14 mouse cellular contexts compared by ENCODE assay signal in genomic region chr14:104567350-104568001, GRCm38 (mm10). TPM values are rescaled to one million over a fixed set of nuclear protein-coding genes. Genes with fewer than 3 reads are reported as not detected.
A peak's percentile ranks its signal among the peaks of the same experiment; 100 is the strongest.
DNase-seq lines count a peak whose midpoint lies in the region; ATAC-seq and TF ChIP-seq lines count a peak whose summit lies in the region.
"Had no signal": no experiment of that assay in that cellular context is flagged by ENCODE, and none has a peak within 500 bp of the region (broad histone marks: within the 10 kb centered on the region; RNA-seq: fewer than 3 reads in every experiment).

No protein-coding gene starts in this region.

- no peak for TF ChIP-seq EP300 in stomach, postnatal 0 days (optimal IDR thresholded peaks at IDR 0.05)

- intact Hi-C loops in left cerebral cortex, postnatal 10 days (cut with DNase I), result no loop called here

- H3K4me3 ChIP-seq in embryonic facial prominence, embryonic 11.5 days (ENCODE audit: low read depth, low read length), result no peak overlapping the region
- no peak overlapping the region for H3K4me3 ChIP-seq in hindbrain, embryonic 12.5 days
- no peak overlapping the region for H3K4me3 ChIP-seq in midbrain, embryonic 15.5 days
- no peak overlapping the region for H3K4me3 ChIP-seq in stomach, postnatal 0 days (ENCODE audit: low read depth, low read length)
- H3K4me3 ChIP-seq: heart, adult 2 months; lung, embryonic 15.5 days had no signal

- no peaks in the 10 kb centered on the region for H3K4me1 ChIP-seq in embryonic facial prominence, embryonic 11.5 days (ENCODE audit: control insufficient read depth, insufficient read depth, low read length)
- 0 out of 2 replicates have a peak, but pooled peaks cover 2% of the 10 kb centered on the region for H3K4me1 ChIP-seq in hindbrain, embryonic 12.5 days
- peaks cover 10% of the 10 kb centered on the region for H3K4me1 ChIP-seq in midbrain, embryonic 15.5 days
- H3K4me1 ChIP-seq in stomach, postnatal 0 days (replicated peaks; ENCODE audit: control insufficient read depth, insufficient read depth), result no peaks in the 10 kb centered on the region
- H3K4me1 ChIP-seq: lung, embryonic 15.5 days had no signal

- WGBS in embryonic facial prominence, embryonic 11.5 days, result 67% methylated on average over 6 of the region's 6 CpGs
- 30% methylated on average over 6 of the region's 6 CpGs for WGBS in hindbrain, embryonic 12.5 days
- WGBS in midbrain, embryonic 15.5 days, result 13% methylated on average over 6 of the region's 6 CpGs
- 60% methylated on average over 6 of the region's 6 CpGs for WGBS in stomach, postnatal 0 days

- H3K36me3 ChIP-seq in embryonic facial prominence, embryonic 11.5 days (replicated peaks; ENCODE audit: control insufficient read depth, insufficient read depth, low read depth, low read length), result no peaks in the 10 kb centered on the region
- H3K36me3 ChIP-seq in hindbrain, embryonic 12.5 days, result no peaks in the 10 kb centered on the region
- H3K36me3 ChIP-seq in midbrain, embryonic 15.5 days (replicated peaks), result no peaks in the 10 kb centered on the region
- H3K36me3 ChIP-seq in stomach, postnatal 0 days (ENCODE audit: control insufficient read depth, insufficient read depth, low read length), result no peaks in the 10 kb centered on the region
- H3K36me3 ChIP-seq: G1E; lung, embryonic 15.5 days had no signal

- no peak overlapping the region for H3K9ac ChIP-seq in embryonic facial prominence, embryonic 11.5 days (replicated peaks; ENCODE audit: low read length)
- no peak overlapping the region for H3K9ac ChIP-seq in hindbrain, embryonic 12.5 days
- no peak overlapping the region for H3K9ac ChIP-seq in midbrain, embryonic 15.5 days
- H3K9ac ChIP-seq in stomach, postnatal 0 days (ENCODE audit: low read length), result no peak overlapping the region
- H3K9ac ChIP-seq: lung, embryonic 15.5 days had no signal

- H3K27ac ChIP-seq in embryonic facial prominence, embryonic 11.5 days (replicated peaks; ENCODE audit: low read depth, low read length), result no peak overlapping the region
- peak overlapping the region; percentile 41; the same call in 1 of the 2 replicates for H3K27ac ChIP-seq in hindbrain, embryonic 12.5 days
- no peak overlapping the region for H3K27ac ChIP-seq in midbrain, embryonic 15.5 days
- no peak overlapping the region for H3K27ac ChIP-seq in stomach, postnatal 0 days (replicated peaks)
- H3K27ac ChIP-seq: heart, adult 2 months; lung, embryonic 15.5 days had no signal

- no peak for TF ChIP-seq POLR2A in brain, embryonic 14.5 days (IDR thresholded peaks at IDR 0.05; ENCODE audit: borderline replicate concordance, extremely low read depth, insufficient read depth, insufficient read length, poor library complexity, severe bottlenecking)

- no peaks in the 10 kb centered on the region for H3K9me3 ChIP-seq in embryonic facial prominence, embryonic 11.5 days (replicated peaks; ENCODE audit: control insufficient read depth, low read length)
- H3K9me3 ChIP-seq in hindbrain, embryonic 12.5 days (replicated peaks), result no peaks in the 10 kb centered on the region
- H3K9me3 ChIP-seq in midbrain, embryonic 15.5 days, result no peaks in the 10 kb centered on the region
- H3K9me3 ChIP-seq in stomach, postnatal 0 days (ENCODE audit: control insufficient read depth, low read length), result no peaks in the 10 kb centered on the region
- H3K9me3 ChIP-seq: G1E; lung, embryonic 15.5 days had no signal

- no peak for TF ChIP-seq CTCF in brain, embryonic 14.5 days (IDR thresholded peaks at IDR 0.05; ENCODE audit: borderline replicate concordance, extremely low read depth, insufficient read depth, insufficient read length)
- no peak for TF ChIP-seq CTCF in stomach, postnatal 0 days (IDR thresholded peaks at IDR 0.05; ENCODE audit: low read depth)

- H3K27me3 ChIP-seq in embryonic facial prominence, embryonic 11.5 days (ENCODE audit: control insufficient read depth, insufficient read depth, low read length), result no peaks in the 10 kb centered on the region
- H3K27me3 ChIP-seq in hindbrain, embryonic 12.5 days, result no peaks in the 10 kb centered on the region
- H3K27me3 ChIP-seq in midbrain, embryonic 15.5 days (replicated peaks), result no peaks in the 10 kb centered on the region
- no peaks in the 10 kb centered on the region for H3K27me3 ChIP-seq in stomach, postnatal 0 days (ENCODE audit: control insufficient read depth, insufficient read depth, low read length)
- H3K27me3 ChIP-seq: lung, embryonic 15.5 days had no signal

- no peak for ATAC-seq in embryonic facial prominence, embryonic 11.5 days (replicated peaks; ENCODE audit: insufficient number of reproducible peaks, low FRiP score, low TSS enrichment, low read depth)
- peak; percentile 96 for ATAC-seq in hindbrain, embryonic 12.5 days (ENCODE audit: low FRiP score)
- ATAC-seq in midbrain, embryonic 15.5 days (replicated peaks), result peak; percentile 93
- no peak for ATAC-seq in stomach, postnatal 0 days (ENCODE audit: low FRiP score, low TSS enrichment)

- peak; percentile 85 for DNase-seq in brain, embryonic 14.5 days (ENCODE audit: low read depth)
- peak; percentile 28 for DNase-seq in embryonic facial prominence, embryonic 11.5 days (ENCODE audit: low spot score)
- no peak for DNase-seq in kidney, postnatal 10 days
- no peak for DNase-seq in kidney, postnatal 36 days
- DNase-seq in stomach, postnatal 0 days (ENCODE audit: low spot score), result no peak
- no peak for DNase-seq in left cerebral cortex, postnatal 10 days (ENCODE audit: extremely low spot score in 1 of 2, low spot score in 2 of 2)
- DNase-seq: adrenal gland, adult 2 months; cerebellum, adult 8-10 months; heart, adult 2 months; thymus, postnatal 36 days had no signal

- no peak overlapping the region for H3K4me2 ChIP-seq in embryonic facial prominence, embryonic 11.5 days (ENCODE audit: low read depth, low read length)
- H3K4me2 ChIP-seq in hindbrain, embryonic 12.5 days (replicated peaks), result peak overlapping the region; percentile 11; the same call in 1 of the 2 replicates
- H3K4me2 ChIP-seq in midbrain, embryonic 15.5 days, result peak overlapping the region; percentile 28; the same call in 1 of the 2 replicates
- H3K4me2 ChIP-seq in stomach, postnatal 0 days (replicated peaks; ENCODE audit: low read depth), result no peak overlapping the region
- H3K4me2 ChIP-seq: lung, embryonic 15.5 days had no signal

RNA-seq across cellular contexts. Expression of gene Rnf219, which starts 45.0 kb away (rescaled TPM):
- 12.4 and 16.2 TPM in 2 replicates for polyA plus RNA-seq in brain, embryonic 14.5 days (2012; rRNA removed)
- 43.2 and 44.4 TPM in 2 replicates for polyA plus RNA-seq in embryonic facial prominence, embryonic 11.5 days (2014; fragmentation: Nextera tagmentation; extraction: Ambion mirVana)
- polyA plus RNA-seq in hindbrain, embryonic 12.5 days (2016; fragmentation: Nextera tagmentation; extraction: Ambion mirVana), result 34.9 and 35.9 TPM in 2 replicates
- polyA plus RNA-seq in midbrain, embryonic 15.5 days (2015; fragmentation: Nextera tagmentation; extraction: Ambion mirVana), result 31.9 and 34.6 TPM in 2 replicates
- polyA plus RNA-seq in stomach, postnatal 0 days (2015; fragmentation: Nextera tagmentation; extraction: Ambion mirVana), result 10.7 and 12.3 TPM in 2 replicates
- 10 to 100 TPM; 12.1 to 14.7 TPM for total RNA-seq in left cerebral cortex, postnatal 10 days (2021)

Comparison
In these comparisons a context has a peak if more than half of its experiments do, and no peak if none do; other contexts are left out.
1. DNase-seq: peak in brain, embryonic 14.5 days (single experiment) and embryonic facial prominence, embryonic 11.5 days (single experiment); none in kidney, postnatal 10 days (single experiment), kidney, postnatal 36 days (0 of 2), stomach, postnatal 0 days (single experiment) and left cerebral cortex, postnatal 10 days (0 of 2).
2. ATAC-seq: peak in hindbrain, embryonic 12.5 days (single experiment) and midbrain, embryonic 15.5 days (single experiment); none in embryonic facial prominence, embryonic 11.5 days (single experiment) and stomach, postnatal 0 days (single experiment).
3. H3K4me2 ChIP-seq: peak in hindbrain, embryonic 12.5 days (single experiment) and midbrain, embryonic 15.5 days (single experiment); none in embryonic facial prominence, embryonic 11.5 days (single experiment) and stomach, postnatal 0 days (single experiment).